Mouse (Mus musculus): ENCODE results near the gene Ncl.

Gene Ncl

DNA sequence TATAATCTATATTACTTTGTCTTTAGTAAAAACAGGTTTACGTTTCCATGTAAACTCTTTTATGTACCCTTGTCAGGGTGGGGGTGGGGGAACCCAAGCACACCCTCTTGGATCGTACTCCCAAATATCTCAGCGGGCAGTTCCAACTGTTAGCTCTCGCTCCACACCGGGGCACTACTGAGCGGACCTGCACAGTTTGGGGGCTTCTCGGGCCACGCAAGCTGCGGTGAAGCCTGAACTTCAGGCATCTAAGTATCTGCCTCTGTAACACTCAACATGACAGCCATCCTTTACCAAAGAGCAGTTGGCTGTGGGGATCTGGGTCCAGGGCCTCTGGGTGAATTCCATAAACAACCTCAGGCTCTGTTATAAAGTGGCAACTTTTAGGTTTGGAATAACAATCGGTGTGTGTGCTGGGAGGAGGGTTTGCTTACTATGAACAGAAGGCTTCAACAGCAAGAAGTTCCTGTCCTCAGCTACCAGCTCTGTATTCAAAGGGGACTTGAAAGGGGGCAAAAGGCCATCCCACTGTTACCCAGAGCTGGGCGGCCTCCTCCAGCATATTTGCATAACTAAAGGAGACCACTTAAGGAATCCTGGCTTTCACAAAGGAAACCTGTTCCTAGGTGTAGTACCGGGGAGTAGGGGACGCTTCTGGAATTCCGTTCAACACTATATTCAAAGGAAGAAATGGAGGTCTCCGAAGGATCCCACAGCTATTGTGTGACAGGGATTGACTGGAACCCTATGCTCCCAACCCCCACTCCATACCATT lies 48.5 kb downstream of the Ncl start:
- no peak for DNase-seq

DNA sequence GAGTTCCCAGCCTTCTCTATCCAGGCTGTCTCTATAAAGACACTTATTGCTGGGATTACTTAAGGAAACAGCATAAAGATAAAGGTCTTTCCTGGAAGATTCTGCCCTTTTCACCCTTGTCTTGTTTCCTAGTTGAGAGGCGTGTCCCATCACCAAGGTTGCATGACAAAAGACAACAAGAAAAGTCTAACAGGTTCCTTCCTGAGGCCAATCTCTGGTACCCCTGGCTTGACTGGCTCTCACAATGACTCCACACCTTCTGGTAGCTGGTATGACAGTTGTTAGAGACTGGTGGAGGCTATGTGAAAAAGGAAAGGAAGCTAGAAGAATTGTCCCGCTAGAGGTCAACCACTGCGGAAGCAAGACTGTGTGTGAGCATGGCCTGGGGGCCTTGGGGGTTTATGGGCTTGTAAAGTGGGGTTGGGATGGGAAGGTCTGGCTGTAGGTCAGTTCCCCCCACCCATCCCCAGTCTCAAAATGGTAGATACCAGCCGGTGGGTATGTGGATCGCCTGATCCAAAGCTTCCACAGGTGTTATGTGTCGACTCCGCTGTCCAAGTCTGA lies 49.8 kb downstream of the Ncl start:
- DNase-seq: no peak

DNA sequence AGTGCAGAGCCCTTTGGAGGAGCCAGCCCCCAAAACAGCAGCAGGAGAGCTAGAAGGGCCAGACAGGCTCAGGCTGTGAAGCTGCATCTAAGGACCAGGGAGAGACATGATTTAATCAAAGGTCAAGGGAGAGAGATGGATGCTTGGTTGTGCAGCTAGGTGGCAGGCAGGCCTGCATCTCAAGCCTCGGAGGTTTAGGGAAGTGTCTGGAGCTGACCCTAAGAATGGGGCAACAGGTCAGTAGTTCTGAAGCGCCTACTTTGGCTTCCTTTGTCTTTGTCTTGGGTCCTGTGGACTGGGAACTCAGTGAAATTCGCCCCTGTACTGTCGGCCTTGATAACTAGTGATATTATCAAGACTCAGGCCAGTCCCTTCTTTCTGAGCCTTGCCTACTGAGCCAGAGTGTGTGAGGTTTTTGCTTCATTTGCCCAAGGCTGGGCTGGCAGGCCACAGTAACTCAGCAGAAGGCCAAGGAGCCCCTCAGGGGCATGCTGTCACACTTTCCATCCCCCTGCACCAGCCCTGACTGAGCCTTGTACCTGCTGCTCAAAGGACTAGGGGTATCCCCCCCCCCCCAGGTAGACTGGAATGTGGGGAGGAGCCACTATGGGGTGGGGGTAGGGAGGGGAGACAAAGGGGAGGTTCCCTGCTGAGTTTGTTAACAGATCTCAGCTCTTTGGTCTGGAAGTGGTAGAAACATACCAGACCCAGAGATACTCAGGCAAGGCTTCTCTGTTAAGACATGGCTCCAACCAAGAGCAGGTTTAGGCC lies 51.1 kb downstream of the Ncl start:
- DNase-seq: no peak

DNA sequence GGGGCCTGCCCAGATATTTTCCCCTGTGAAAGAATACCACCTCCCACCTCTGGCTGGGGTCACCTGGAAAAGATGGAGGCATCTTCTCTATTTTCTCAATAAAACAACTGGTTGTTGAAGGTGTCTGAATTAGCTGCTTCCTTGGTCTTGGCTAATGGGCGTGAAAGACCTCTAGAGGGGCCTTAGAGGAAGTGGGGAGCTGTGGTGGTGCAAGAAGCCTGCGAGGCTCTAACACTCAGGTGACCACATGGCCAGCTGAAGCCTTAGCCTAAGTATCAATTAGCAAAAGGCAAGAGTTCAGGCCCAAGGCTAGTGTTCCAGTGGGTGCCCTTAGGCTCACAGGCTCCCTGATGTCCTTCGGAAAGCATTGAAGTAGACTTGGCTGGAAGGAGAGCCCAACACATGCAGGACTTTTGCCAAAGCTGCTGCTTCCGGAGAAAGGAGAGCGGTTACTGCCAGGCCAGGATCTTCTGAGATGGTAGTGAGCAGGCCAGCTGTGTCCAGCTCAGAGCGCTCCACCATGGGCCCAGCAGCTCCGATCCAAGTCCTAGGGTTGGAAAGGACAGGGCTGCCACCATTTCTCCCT lies 51.9 kb downstream of the Ncl start:
- no peak for DNase-seq

DNA sequence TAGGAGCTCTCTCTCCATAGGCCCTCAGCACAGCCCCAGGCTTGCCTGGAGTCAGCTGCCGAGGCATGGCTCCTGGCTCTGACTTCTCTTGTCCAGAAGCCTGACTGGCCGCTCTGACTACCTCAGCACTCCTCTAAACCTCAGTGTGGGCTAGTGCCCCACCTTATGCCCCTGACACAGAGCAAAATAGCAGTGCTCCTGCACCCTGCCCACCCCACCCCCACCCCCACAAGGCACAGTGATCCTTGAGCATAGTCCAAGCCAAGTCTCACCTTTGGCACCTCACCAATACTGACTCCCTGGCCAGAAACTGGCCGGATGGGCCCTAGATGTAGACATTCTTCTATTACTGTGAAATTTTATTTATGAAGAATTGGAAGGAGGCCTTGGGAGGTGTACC lies 52.5 kb downstream of the Ncl start:
- DNase-seq: no peak

DNA sequence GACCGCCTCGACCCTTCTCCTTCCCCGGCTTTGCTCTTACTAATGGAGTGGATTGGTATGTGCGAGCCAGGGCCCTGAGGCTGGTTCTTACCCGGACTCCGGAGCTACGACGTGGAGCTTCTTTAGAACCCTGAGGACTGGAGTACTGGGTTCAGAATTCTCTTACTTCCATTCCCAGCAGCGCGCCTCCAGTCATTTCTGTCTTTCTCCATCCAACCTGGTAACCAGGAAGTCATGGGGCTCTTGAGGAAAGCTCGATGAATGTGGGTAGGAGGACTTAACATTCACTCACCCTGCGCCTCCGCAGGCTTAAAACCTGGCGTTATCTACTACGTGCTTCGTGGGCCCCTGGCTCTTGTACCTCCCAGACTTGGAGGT lies 55.3 kb downstream of the Ncl start:
- peak; percentile 18 for DNase-seq

DNA sequence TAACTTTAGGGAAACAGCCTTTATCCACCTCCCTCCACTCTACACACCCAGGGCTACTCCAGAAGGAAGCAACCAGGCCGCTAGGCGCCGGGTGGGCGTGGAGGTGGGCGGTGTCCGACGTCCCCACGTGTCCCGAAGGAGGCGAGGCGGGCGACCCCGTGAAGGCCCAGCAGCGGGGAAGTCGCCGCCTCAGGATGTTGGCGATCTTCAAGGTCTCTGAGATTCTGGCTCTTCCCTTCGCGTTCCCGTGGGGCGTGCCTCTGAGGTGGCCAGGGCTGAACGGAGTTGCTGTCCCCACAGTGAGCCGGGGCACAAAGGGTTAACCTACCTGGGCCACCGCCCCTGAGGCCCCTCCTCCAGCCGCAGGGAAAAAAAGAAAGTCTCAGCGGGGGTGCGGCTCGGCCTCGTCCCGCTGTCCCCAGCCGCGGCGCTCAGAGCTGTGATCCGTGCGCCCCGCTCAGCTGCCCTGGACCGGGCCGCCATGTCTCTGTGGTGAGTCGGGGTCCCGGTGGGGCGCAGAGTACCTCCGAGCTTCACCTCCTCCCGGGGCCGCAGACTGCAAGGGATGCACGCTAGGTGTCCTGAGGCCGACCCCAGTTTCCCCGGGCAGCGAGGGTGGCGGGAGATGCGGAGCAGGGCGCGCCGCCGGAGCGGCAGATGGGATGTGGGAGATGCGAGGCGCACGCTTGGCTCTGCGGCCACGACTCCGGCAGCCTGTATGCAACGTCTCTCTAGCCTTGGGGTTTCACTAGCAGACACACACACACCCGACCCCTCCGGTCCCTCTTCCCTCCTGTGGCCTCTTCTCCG lies 55.9 kb downstream of the Ncl start:
- DNase-seq: peak; percentile 76

DNA sequence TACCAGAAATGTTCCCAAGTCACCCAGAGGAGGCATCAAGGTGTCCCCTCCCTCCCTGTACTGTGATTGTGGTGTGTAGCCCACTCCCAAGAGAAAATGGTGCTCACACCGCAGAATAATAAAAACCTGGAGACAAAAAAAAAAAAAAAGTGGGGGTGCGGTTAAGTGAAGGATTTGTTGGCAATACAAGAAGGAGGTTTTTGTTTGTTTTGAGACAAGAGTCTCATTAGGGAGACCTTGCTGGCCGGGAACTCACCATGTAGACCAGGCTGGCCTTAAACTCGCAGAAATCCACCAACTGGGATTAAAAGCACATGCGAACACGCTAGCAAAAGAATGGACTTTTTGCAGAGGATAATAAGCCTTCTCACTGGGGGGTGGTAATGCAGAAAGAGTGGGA lies 56.7 kb downstream of the Ncl start, which contains the start of gene B3gnt7:
TSS of gene B3gnt7 (plus strand) at position 301 of the 400 bp plus-strand sequence.
- DNase-seq: no peak

DNA sequence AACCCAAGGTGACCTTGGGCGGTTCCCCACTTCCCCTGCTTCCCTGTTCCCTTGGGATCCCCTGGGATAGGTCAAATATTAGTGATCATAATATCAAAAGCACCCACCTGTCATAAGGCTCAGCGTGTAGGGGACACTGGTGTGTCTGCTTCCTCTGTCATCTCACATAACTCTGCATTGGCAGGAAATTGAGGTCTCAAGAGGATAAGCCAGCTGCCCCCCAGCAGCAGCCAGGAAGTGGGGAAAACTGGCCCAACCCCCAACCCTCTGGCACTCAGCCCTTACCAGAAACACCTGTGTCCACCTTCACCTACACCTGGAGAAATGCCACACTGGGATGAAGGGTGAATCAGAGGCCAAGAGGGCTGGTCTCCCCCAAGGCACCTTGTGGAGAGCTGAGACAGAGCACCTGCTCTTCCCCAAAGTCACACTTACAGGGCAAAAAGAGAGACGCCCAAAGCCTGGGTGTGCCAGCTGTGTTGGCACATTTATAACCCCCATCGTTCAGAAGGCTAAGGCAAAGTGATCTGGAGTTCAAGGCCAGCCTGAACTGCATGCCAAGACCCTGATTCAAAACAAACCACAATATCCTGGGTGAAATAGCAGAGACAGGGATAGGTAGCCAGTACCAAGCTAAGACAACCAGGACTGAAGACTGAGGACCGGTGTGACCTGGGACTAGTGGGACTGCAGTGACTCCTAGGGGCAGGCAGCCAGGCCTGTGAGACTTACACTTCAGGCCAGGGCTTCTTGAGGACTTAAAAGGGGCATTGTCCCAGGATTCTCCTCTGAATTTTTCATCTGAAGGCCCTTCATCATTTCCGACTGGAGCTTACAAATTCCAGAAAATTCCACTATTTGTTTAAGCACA lies 57.7 kb downstream of the Ncl start:
- peak; percentile 38 for DNase-seq

DNA sequence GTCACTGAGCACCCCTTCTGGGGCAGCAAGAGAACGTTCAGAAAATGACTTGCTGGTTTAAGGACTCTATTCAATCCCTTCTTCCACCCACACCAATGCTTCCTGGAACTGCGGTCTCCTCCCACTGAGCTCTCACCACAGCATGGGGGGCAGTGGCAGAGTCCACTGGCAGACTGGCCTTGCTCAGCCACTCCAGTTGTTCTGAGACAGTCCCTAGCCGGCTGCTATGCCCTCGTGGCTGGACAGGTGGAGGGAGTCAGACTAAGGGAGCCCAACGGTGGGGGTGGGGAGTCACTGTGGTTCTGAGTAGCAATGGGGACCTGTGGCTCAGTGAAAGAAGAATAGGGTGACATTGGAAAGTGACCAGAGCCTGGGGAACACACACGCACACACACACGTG lies 58.5 kb downstream of the Ncl start:
- no peak for DNase-seq

DNA sequence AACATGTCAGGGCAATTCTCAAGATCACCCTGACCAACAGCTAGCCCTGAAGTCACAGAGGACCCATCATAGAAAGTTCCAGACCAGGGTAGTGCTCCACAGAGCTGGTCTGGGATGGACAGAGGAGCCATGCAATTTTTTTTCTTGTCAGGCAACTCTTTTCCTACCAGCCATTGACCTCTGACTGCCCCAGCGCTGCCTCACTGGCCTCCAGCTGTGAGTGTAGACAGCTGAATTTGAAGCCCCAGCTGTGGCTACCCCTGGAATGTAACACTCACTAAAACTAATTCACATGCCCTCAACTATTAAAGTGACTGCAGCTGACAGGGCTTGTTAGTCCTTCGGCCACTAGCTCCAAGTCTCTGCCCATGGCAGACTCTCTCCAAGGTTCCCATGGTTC lies 59.1 kb downstream of the Ncl start:
- no peak for DNase-seq
